Mouse (Mus musculus) thymus, postnatal 36 days (tissue): Measurements from ENCODE around the gene L1cam.

ENCODE experiments used
- DNase-seq, 2 experiments: peaks; one replicate each; pipeline ENCODE4 v3.0.0; 2022; ENCODE audit warnings: mixed read lengths in 2 of 2

L1cam gene

GRCm38 (mm10) chrX:73875881-73876280 lies 20.0 kb downstream of the L1cam start:
- no peak for DNase-seq

DNA sequence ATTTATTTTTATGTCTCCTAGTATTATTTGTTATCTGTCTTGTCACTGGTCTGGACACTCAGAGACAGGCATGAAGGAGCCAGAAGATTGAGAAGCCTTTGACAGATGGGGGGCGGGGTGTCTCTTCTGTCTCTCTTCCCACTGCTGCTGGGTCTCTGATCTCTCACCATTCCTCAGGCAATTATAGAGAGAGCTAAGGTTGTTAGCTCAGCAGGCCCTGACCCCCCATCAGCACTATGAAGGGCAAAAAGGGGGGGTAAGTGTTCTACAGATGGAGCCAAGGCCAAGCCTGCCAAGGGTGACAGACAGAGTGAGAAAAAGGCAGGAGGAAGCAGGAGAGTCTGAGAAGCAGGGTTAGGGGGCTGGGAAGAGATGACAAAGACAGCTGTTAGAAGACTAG lies 23.9 kb downstream of the L1cam start:
- no peak for DNase-seq

- no peak for DNase-seq
Measured at GRCm38 (mm10) chrX:73871474-73871873, 24.4 kb downstream of the L1cam start.

GRCm38 (mm10) chrX:73869334-73869733 lies 26.6 kb downstream of the L1cam start:
- DNase-seq: peak; percentile 12 to 34

DNA sequence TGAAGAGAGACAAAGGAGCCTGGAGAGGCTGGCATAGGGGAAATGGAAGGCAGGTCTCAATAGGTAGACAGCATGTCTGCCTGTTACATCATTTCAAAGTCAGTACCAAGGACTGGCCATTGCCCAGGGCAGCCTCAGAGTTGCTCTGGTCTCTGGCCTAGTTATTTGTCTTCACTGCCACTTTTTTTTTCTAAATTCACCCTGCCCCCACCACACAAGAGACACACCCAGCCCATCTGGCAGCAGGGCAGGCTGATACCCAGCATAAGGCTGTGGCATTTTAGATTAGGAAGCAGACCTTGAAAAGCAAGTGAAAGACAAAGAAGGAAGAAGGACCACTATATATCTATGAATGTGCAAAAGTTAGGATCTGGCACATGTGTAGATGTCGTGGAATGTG lies 28.1 kb downstream of the L1cam start:
- DNase-seq: no peak

GRCm38 (mm10) chrX:73867256-73867655 lies 28.6 kb downstream of the L1cam start:
- no peak for DNase-seq

DNA sequence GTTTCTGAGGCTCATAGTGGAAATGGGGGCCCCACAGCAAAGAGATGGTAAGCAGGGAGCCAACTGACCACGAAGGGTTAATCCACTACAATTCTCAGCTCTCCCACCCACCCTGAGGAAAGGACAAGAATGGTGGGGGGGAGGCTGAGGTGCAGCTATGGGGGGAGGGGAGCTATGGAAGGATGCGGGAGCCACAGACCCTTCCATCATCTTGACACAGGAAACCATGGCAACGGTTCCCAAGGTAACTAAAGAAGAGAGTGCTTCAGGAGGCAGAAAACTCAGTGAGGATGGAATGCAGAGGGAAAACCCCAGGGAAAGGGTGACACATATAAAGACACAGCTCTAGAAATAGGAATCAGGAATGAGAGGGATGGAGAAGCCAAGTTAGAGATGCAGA lies 31.2 kb downstream of the L1cam start:
- no peak for DNase-seq

DNA sequence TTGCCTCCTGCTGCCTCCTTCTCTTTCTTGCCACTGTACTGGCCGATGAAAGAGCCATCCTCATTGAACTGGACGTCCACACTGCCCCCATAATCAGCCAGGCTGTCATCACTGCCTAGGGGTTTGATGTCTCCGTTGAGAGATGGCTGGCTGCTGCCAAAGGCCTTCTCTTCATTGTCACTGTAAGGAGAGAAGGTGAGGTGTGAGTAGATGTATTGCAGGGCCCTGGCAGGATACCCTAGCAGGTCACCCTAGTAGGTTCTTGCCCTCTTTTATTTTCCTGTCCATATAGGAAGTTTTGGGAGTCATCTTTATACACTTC lies 40.9 kb downstream of the L1cam start:
- DNase-seq: no peak

DNA sequence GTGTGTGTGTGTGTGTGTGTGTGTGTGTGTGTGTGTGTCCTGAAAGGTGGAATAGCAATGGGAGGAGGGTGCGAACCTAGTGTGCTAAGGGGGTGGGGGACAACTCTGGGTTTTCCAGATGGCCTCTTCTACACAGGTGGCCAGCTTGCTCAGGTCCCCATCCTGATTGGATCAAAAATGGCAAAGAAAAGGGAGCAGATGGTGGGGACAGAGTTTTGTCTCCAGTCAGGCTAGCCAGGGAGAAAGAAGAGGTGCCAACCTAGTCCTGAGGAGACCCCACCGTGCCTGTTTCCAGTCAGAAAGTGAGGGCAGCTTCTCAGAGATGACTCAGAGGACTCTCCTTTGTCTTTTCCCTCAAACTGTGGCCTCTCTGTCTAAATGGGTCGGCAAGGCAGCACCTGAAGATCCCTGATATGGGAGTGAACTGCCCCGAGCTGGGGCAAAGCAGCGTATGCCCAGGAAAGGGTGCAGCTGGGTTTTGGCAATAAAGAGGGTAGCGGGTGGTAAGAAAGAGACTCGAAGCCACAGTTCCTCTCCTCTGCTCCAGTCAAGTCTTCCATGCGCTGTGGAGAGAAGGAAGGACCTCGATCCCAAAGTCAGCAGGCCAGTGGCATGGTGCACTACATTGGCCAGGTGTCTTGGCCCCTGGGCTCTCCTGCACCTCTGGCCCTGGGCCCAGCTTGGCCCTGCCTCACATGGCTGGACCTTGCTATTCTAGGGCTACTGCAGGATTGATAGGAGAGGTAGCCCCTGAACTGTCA lies 41.4 kb downstream of the L1cam start:
- no peak for DNase-seq

GRCm38 (mm10) chrX:73836691-73837090 lies 59.2 kb downstream of the L1cam start:
- no peak for DNase-seq

DNA sequence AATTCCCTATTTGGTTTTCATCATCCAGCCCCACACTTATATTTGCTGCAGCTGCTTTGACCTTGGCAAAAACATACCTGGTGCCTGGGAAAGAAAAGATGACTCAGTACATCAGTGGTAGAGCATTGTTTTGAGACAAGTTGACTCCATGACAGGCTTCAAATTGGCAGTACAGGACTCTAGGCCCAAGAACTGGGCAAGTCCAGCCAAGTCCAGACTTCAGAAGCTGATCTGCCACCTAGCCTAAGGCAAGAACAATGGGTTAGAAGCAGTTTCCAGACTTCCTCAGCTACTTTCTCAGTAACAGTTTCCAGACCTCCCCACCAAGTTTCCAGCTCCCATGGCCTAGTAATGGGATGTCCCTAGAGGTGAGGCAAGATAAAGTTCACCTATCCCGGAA lies 60.2 kb downstream of the L1cam start:
- no peak for DNase-seq

- peak; percentile 61 to 77 for DNase-seq
Measured at GRCm38 (mm10) chrX:73824185-73825151, 71.4 kb downstream of the L1cam start, which contains the start of gene Pdzd4. Gene Pdzd4, minus strand, starts transcription at chrX:73824969.

DNA sequence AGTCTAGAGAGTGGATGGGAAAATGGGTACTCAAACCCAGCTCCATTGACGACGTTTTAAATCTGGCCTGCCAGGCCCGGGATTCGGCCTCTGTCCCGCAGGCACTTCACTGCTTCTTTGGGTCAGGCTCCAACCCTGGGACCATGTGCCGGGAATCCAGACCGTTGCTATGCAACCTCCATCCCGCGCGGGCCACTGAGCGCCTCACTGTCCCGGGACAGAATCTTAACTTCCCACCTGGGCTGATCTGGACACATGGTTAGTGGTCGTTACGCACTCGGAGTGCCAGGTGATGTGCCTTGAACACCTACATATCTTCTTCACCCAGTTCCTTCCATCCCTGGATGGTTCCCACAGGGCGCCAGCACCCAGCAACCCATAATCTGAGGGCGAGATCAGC lies 72.2 kb downstream of the L1cam start:
- no peak for DNase-seq

- DNase-seq: no peak
Measured at GRCm38 (mm10) chrX:73816596-73817314, 79.2 kb downstream of the L1cam start.

DNA sequence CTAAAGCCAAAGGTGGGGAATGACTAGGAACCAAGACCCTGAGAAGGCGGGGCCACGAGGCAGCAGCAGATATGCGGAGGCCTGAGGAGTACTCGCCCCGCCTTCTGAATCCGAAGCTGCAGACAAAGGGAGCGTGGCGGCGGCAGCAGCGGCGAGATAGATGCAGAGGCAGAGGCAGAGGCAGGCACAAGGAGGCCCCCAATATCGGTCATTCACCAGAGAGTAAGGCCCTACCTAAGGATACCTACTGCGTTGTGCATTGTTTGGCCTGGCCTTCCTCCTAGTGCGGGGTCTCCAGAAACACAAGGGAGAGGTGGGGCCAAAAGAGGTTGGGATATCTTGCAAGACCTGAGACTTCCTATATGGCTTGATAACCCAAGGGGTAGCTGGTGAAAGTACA lies 80.8 kb downstream of the L1cam start:
- DNase-seq: peak in 1 of 2 experiments; percentile 13

GRCm38 (mm10) chrX:73805814-73806213 lies 90.1 kb downstream of the L1cam start:
- no peak for DNase-seq
